ENCODE assay signal across 28 mouse cellular contexts in genomic region chr10:67558053-67558452, GRCm38 (mm10). TPM values are rescaled to one million over a fixed set of nuclear protein-coding genes. Genes with fewer than 3 reads are reported as not detected.
"Had no signal": no experiment of that assay in that cellular context is flagged by ENCODE, and none has a peak within 500 bp of the region (broad histone marks: within the 10 kb centered on the region; RNA-seq: fewer than 3 reads in every experiment).

No protein-coding gene starts in this region.

- H3K4me2 ChIP-seq: heart, embryonic 11.5 days; heart, embryonic 13.5 days; heart, embryonic 15.5 days; hindbrain, embryonic 13.5 days; hindbrain, embryonic 15.5 days; limb, embryonic 12.5 days; liver, embryonic 11.5 days; liver, embryonic 13.5 days; liver, embryonic 15.5 days had no signal

- ATAC-seq: hindbrain, postnatal 0 days; intestine, embryonic 16.5 days had no signal

- H3K9ac ChIP-seq: heart, embryonic 13.5 days; heart, embryonic 15.5 days; hindbrain, embryonic 13.5 days; hindbrain, embryonic 15.5 days; limb, embryonic 12.5 days; liver, embryonic 13.5 days; liver, embryonic 15.5 days had no signal

- DNase-seq: gastrocnemius, postnatal 14 days; gastrocnemius, postnatal 36 days; heart, adult 11 months; heart, adult 2 months; heart, postnatal 14 days; heart, postnatal 36 days; kidney, adult 11 months; kidney, adult 2 months; kidney, adult 9 months; kidney, postnatal 10 days; kidney, postnatal 25 days; kidney, postnatal 4 days; liver; liver, embryonic 13.5 days had no signal

- H3K36me3 ChIP-seq: heart, embryonic 13.5 days; heart, embryonic 15.5 days; hindbrain, embryonic 13.5 days; hindbrain, embryonic 15.5 days; limb, embryonic 10.5 days; limb, embryonic 12.5 days; liver, embryonic 13.5 days; liver, embryonic 15.5 days had no signal

- H3K27ac ChIP-seq: heart, adult 2 months; heart, embryonic 13.5 days; heart, embryonic 15.5 days; hindbrain, embryonic 13.5 days; hindbrain, embryonic 15.5 days; hindbrain, postnatal 0 days; layer of hippocampus, adult 2 months; left cerebral cortex, adult 2 months; limb, embryonic 10.5 days; limb, embryonic 12.5 days; liver, embryonic 13.5 days; liver, embryonic 15.5 days had no signal

- H3K27me3 ChIP-seq: heart, embryonic 15.5 days; liver, embryonic 13.5 days; liver, embryonic 15.5 days had no signal

- H3K9me3 ChIP-seq: heart, embryonic 15.5 days; hindbrain, embryonic 15.5 days; limb, embryonic 10.5 days; limb, embryonic 12.5 days; liver, embryonic 13.5 days; liver, embryonic 15.5 days had no signal

- H3K4me1 ChIP-seq: heart, embryonic 13.5 days; heart, embryonic 15.5 days; limb, embryonic 12.5 days; liver, embryonic 13.5 days; liver, embryonic 15.5 days had no signal

- H3K4me3 ChIP-seq: heart, adult 2 months; heart, embryonic 13.5 days; heart, embryonic 15.5 days; hindbrain, embryonic 13.5 days; hindbrain, embryonic 15.5 days; layer of hippocampus, adult 2 months; left cerebral cortex, adult 2 months; limb, embryonic 10.5 days; limb, embryonic 12.5 days; liver, embryonic 13.5 days; liver, embryonic 15.5 days had no signal

RNA-seq across cellular contexts. Expression of gene Egr2, which starts 22.8 kb away (rescaled TPM):
- polyA plus RNA-seq: intestine, embryonic 14.5 days had no signal
